Mouse (Mus musculus) left cerebral cortex, adult 8-10 months (tissue): ENCODE measurements around the gene Lifr. TPM values are rescaled to one million over a fixed set of nuclear protein-coding genes. Genes with fewer than 3 reads are reported as not detected.

Experiments
- DNase-seq, 2 experiments: peaks; one replicate each; pipeline ENCODE4 v3.0.0; 2022; ENCODE audit warnings: low spot score in 2 of 2
- total RNA-seq, 4 experiments: library from RNA; stranded (reverse); gene quantifications; 2 replicates each; pipeline ENCODE4 v1.2.4; 2022

Gene Lifr
- total RNA-seq, 4 experiments from 2014 or later = 42.3 to 53.0 (median 44.8) TPM

DNA sequence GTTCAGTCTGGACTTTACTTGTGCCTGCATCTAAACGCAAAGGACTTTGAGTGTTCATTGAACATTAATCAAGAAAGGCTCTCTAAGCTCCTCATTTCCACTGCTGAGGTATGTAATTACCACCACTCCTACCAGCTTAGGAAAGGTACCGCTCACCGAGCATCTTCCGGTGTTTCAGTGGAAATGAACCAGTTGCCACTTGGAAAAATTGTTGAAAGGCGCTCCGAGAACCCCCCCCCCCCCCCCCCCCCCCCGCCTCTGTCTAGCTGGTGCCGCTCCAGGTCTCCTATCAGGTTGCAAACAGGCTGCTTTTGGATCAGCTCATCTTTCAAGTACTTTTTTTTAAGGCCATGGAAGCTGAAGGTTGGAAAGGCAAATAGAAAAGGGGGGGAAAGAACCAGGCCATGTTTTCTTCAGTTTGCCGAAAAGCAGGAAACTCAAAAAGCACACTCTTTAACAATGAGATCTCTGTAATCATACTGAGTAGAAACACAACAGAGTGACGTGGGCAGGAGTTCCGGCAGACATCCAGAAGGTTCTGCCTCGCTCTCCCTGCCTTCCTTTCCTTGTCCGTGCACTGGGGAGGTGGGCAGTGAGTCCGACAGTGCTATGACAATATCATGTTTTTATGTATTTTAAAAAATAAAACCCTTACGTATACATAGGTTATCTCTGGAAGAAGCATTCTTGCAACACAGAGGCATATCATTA, 9.3 kb upstream of the Lifr start:
- DNase-seq = no peak

DNA sequence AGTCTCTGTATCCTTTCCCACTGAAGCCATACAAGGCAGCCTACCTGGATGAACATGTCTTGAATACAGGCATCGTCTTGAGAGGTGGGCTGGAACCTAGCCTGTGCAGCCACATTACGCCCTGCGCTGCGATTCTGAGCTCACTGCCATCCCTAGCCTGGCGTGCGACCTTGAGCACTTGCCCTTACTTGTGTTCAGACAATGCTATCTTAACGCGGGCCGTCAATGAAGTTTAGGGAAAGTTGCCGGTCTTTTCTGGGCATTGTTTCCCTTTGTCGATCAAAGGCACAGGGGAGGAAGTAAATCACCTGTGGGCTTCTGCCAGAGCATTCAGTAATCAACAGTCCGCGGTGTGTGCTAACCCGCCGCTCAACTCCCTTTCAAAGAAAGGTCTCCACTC, 8.6 kb upstream of the Lifr start:
- DNase-seq = no peak

DNA sequence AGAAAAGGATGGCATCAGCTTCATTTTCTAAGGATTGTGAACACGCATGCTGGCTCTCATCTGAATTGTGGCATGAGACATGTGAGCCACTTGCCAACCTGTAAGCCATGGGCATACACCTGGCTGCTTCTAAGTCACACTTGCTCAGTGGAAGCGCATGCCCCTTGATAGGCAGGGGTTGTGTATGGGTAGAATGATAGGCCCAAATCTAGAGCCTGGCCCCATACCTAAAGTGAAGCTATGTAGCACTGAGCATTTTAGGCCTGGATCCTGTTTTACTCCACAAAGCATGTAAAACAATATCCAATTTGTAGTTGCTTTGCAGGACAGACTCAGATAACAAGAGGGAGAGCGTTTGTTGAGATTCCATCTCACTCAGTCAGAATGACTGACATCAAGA, 7.5 kb upstream of the Lifr start:
- no peak for DNase-seq

DNA sequence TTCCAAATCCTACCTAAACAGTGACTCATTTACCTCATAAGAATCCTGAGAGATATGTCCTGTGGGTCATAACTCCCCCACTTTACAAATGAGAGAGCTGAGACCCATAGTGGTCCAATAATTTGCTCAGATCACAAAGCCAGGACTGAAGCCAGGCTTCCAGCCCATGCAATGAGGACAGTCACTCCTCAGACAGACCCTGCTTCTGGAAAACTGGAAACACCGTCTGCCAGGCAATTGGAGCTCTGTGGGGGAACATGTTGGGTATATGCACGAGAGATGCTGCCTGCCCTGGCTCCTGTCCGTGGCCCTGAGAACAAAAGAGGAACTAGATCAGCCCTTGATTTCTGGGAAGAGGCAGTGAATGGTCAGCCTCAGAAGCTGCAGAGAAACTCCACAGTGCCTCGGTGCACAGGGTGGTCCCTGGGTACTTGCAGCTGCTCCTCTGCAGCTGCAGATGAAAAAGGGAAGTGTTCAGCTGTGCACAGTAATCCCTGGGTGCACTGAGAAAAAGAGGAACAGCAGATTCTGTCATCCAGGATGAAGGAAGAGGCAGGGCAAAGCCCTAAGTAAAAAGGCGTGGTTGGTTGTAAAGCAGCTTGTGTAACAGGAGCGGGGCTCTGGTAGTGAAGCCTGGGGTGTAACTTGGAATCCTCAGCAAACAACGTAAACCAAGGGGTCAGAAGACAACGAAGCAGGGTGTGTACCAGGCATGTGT, 5.5 kb upstream of the Lifr start:
- DNase-seq = no peak

DNA sequence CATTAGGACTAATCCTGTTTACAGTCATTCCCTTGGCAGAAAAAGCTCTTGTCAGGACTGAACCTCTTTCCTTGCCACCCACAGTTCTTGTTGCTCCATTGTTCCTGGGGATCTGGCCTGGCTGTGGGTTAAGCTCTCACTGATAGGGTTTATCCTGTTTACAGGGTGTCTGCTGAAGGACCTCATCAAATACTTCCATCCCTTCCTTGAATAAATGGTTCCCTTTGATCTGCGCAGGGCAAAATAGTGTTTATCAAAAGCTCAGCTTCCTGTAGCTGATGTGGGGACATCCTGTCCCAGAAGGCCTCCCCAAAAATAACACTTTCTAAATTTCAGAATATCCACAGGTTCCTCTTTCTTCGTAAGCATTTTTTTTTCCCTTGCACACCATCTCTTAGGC, 1.7 kb upstream of the Lifr start:
- no peak for DNase-seq

DNA sequence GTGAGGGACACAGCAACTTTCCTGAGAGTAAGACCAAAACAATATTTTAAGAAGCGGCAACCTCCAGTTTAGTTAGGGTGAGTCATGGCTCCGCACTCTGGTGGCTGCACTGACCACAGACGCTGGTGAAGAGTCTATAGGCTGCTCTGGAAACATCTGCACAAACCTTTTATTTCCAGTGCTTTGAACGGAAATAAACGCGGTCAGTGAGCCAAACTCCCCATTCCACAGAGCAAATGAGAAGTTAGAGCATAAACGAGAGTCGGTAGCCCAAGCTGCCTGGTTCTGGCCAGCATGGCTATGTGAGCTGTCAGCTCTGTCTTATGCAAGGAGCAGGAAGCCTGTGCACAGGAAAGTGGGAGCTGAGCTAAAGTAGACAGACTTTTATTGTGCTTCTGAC, 1.9 kb downstream of the Lifr start:
- DNase-seq = no peak

DNA sequence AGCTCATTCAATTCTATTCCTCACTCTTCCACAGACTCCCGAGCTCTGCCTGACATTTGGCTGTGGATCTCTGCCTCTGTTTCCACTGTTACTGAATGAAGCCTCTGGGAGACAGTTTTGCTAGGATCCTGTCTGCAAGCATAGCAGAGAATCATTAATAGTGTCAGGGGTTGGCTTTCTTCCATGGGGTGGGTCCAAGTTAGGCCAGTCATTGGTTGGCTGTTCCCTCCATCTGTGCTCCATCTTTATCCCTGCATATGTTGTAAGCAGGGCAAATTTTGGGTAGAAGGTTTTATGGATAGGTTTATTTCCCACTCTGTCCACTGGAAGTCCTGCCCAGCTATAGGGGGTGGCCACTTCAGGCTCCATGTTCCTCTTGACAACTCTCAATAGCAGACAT, 9.0 kb downstream of the Lifr start:
- DNase-seq = no peak

DNA sequence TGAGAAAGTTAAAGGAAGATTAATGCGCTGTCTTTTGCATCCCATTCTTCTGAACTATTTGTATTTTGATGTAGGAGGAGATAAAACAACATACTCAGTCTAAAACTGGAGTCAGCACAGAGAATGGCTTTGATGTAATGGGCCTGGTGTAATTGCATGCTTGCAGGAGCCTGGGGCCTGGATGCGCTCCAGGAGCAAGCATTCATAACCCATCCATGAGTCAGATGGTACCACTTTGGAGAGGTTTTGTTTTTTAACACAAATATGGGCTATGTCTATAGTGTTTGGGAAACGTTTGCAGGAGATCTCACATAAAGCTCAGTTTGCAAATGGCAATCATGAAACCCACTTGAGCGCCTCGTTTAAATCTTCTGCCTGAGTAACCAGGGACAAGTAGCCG, 9.8 kb downstream of the Lifr start:
- DNase-seq = peak in 1 of 2 experiments; percentile 25

DNA sequence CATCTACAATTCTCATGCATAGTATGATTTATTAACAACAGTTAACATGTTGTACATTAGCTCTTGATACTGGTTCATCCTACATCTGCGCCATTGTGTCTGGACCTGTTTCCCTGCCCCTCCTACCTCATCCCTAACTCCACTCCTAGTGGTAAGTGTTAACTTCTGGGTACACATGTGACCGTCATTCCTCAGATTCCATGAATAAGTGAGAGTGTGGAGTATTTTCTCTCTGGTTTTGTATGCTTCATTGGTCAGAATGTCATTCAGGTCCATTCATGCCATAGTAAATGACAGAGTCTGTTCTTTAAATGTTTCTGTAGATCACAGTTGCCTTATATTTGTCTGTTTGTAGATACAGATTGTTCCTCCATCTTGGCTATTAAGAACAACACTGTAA, 12.6 kb downstream of the Lifr start:
- DNase-seq = no peak

DNA sequence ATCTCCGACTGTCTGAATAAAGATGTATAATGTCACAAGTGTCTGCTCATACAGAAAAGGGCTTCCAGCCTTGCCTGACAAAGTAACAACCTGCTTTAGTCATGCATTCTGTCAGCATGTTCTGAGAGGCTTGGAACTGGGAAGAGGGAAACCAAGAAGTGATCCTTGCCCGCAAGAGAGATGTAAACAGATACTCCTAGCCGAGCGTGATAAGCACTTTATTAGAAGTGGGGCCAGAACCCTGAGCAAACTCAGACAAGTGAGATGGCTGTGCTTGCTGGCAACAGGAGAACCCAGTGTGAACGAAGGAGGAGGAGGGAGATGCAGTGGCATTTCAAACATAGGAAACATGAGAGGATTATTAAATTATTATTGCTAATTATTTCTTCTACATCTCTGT, 14.8 kb downstream of the Lifr start:
- no peak for DNase-seq

DNA sequence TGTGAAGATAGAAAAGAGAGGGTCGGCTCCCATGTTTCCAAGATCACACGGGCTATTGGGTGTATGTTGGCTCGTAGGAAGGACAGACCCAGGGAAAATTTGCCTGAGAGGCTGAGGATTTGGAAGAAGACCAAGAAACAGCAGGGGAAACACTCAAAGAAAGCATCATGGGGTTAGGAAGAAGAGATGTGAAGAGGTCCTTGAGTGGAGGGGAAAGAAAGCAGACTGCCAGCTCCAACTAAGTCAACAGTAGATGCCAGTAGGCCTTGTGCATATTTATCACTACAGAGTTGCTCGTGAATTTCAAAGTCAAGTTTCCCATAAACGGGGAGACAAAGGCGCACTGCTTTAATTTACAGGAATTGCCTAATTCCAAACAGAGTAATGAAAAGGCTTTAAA, 17.7 kb downstream of the Lifr start:
- no peak for DNase-seq

DNA sequence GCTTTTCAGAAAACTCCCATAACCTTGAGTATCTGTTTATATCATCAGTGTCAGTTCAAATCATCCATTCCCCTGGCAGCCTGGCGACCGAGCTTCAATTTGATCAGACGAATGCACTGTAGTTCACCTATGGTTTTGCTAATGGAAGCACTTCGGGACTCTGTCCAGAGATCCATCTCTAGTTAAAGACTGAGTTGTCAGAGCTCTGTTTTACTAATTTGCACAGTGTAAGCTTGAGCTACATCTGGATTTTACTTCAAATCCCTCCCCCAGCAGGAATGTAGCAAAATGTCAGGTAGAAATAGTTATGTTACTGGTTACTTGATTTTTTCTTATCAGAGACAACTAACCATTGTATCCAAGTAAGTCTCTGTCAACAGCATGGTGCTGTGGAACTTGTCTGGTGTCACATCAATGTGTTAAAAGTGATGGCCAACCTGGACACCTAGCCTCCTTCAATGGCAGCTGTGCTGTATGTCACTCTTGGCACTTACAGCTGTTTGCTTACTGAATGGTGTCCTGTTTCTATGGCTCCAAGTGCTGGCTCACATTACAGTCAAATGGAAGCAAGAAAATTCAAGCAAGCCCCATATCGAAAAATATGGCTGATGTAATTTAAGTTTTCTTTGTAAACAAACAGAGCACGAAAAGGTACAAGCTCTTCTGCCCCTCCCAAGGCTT, 22.0 kb downstream of the Lifr start:
- no peak for DNase-seq

DNA sequence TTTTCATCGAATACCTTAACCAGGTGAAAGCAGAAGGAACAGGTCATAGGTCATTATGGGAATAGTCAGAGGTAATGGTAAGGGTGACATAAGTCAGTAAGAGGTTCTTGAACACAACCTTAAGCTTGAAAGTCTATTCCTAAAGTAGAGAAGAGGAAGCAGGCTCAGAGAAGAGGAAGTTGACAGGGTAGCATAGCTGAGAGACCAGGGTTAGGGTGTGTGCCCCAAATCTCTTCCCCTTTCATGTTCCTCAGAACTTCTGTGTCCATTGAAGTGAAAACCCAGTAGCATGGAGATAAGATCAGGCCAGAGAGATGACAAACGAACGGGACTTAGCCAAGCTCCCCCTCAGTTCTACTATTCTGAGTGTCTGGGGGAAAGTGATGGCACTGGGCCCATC, 23.5 kb downstream of the Lifr start:
- no peak for DNase-seq

DNA sequence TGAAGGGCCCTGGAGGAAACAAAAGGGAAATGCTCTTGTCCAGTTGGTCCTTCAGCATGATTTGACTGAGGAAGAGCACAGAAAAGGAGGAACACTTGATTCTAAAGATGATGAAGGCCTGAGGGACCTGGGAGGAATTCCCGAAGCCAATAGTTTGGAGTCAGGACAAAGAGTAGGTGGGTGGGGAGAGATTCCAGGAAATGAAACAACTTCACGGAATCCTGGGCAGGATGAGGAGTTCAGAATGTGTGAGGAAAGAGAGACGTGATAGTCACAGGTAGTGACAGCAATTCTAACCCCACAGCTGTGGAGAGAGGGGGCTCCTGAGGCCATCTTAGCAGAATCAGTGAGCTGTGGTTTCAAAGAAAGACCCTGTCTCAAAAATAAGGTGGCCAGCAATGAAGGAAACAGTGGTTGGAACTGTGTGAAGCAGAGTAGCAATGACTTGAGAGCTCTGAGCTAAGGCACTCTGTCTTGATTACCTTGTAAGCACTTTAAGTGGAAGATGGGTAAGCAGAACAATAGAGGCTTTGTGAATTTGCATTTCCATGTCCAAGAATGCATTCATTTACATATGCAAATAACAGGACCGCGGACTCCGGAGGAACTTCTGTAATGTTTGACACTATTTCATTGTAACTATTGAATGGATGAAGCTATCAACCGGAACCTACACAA, 25.1 kb downstream of the Lifr start:
- DNase-seq = no peak

DNA sequence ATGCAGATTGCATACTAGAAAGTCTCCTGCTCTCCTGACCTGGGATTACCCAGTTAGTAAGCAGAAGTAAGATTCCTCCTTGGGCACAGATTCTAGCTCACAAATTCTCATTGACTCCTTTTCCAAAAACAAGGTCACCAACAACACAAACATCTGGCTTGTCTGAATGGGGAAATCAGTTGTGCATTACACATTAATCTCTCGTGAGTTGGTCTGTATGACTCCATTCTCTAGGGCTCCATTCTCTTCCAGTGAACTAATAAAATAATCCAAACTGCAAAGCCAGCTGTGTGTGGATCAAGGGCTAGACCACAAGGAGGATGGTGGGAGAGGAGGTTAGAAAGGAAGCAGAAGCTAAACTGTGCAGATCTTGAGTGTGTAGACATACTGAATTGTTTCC, 25.8 kb downstream of the Lifr start:
- no peak for DNase-seq

DNA sequence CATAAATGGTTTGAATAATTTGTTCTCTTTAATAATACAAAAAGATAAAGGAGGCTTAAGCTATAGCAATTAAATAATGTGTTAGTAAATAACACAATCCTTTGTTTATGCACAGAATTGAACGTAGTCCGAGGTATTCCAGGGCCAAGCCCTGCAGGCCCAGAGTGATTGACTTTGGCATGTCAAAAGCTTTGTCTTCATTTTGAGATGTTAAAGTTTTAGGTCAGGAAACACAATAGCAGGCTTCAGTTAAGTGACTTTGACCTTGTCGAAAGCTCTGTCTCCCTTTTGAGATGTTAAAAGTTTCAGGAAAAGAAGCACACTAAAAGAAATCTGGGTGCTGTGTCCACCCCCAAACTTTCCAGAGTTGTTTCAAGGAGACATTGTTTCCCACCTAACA, 26.3 kb downstream of the Lifr start:
- no peak for DNase-seq

DNA sequence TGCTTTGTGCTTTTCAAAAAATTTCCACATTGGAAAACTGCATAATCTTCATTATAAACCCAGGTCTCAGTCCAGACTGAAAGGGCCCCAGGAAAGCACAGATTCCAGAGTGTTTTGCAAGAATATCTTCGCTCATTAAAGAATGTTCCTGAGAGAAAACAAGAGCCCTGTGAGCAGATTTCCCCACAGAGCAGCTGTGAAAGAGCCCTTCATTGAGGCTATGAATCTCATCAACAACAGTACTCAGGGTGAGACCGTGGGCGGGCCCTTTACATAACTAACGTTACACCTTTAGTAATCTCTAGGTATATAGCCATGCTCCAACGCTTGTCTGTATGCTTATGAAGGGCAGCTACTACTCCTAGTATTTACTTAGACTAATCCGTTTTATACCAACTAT, 27.5 kb downstream of the Lifr start:
- DNase-seq = no peak

DNA sequence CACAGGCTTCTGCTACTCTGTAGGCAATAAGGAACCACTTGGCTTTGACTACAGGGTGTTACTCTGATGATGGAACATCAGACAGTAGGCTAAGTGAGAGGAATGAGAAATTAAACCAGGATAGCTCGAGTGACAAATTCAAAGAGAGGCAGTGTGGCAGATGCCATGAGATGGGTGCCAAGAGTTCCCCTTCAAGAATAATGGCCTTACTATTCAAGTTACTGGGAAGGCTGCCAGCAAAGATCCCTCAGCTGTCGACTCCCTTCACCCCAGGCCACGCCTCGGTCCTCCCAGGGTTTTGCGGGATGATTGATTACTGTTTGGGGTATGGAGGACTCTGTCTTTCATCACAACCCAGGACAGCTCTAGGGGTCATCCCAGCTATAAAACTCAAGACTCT, 28.4 kb downstream of the Lifr start:
- no peak for DNase-seq

DNA sequence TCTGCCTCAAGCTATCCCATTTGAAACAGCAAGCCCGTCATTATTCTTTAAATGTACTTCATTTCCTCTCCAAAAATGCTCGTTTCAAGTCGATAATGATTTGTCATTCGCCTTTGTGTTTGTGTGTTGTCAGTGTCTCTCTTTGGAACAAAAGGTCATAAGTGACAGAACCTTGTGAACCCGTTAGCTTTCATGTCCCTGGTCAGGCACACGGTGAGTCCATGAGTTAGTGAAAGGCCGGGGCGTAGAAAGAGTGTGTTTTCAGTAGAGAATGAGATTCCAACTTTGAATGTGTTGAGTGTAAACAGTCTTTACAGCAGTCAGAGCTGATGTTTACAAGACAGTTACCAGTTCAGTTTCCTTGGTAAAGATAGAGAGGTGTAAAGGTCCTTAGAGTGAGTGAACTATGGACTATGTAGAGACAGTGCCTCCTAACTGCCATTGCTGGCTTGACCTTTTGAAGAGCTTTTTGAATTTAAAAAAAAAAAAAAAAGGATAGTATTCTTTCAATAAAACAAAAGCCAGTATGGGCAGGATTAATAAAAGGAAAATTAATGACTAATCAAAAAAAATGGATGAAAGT, 29.6 kb downstream of the Lifr start:
- DNase-seq = no peak

DNA sequence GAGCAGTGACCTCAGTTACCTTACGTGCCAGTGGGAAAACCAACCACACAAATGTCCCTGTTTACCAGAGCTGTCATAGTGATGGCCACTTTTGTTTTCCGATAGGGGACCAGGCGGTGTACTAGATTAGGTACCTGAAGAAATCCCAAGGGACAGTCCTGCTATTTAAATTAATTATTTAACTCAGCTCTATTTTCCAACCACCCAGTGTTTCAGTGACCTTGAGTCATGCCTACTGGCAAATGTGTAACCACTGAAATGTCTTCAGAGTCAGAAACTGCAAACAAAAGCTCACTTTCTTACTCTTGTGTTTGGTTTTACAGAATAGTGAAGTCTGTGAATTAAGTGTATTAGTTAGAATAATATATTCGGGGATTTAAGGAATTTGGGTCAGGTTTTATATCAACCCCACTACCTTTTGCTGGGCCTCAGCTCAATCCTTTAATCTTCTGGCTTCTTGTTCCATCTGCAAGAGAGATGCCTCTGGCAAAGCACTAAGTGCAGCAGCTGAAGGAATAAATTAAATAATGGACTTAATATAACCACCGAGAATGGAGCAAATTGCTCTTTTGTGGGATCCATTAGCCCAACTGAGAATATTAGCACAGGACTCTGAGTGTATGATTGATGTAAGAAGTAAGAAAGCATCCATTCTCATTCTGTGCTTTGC, 33.5 kb downstream of the Lifr start:
- no peak for DNase-seq

DNA sequence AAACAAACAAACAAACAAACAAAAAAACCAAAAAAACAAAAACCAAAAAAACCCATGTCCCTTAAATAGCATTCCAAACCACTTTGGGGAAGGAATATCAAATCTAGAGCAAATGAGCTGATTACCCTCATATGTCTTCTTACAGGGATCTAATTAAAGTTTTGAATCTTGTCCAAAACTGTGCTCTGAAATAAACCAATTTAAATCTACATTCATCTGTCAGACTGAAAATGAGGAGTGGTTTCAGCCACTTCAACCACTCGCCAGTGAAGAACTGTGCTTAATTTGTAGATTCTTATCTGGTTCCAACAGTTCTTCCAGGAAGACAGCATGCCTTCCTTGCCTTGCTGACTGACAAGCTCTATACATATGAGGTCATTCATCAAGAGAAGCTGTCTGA, 35.8 kb downstream of the Lifr start:
- no peak for DNase-seq
